Mouse (Mus musculus) ES-Bruce4 (cell line): Measurements from ENCODE around the gene Angptl3.

Experiments
- CTCF ChIP-seq: IDR thresholded peaks from one replicate; pipeline ENCODE4 v1.8.1; 2011; ENCODE audit warnings: low read depth, low read length
- POLR2A ChIP-seq: IDR thresholded peaks from one replicate; pipeline ENCODE4 v1.8.1; 2011; ENCODE audit warnings: low read length; ENCODE audit not compliant: insufficient read depth

- TF ChIP-seq CTCF (no peak), POLR2A (no peak)
These were observed 19.7 kb upstream of the Angptl3 start for GRCm38 (mm10) chr4:99011039-99011438.
